Mouse (Mus musculus) small intestine, adult 2 months (tissue): ENCODE measurements around the gene Magi1. TPM values are rescaled to one million over a fixed set of nuclear protein-coding genes. Genes with fewer than 3 reads are reported as not detected.
A peak's percentile ranks its signal among the peaks of the same experiment; 100 is the strongest.

Experiments
- H3K27ac ChIP-seq: fragments of 200-500 bp; 2 replicates; pipeline ENCODE4 v1.5.1; 2012; ENCODE audit warnings: low read depth, low read length, control low read depth, inconsistent platforms; ENCODE audit not compliant: insufficient read depth
- H3K27me3 ChIP-seq: fragments of 200-500 bp; 2 replicates; pipeline ENCODE4 v1.6.1; 2012; ENCODE audit warnings: mild to moderate bottlenecking, moderate library complexity, low read length, inconsistent platforms; ENCODE audit not compliant: control insufficient read depth, insufficient read depth
- H3K36me3 ChIP-seq: fragments of 200-500 bp; 2 replicates; pipeline ENCODE4 v1.6.1; 2012; ENCODE audit warnings: mild to moderate bottlenecking, low read length, control low read depth, inconsistent platforms; ENCODE audit not compliant: control insufficient read depth, insufficient read depth
- H3K4me1 ChIP-seq: fragments of 200-500 bp; 2 replicates; pipeline ENCODE4 v1.6.1; 2012; ENCODE audit warnings: low read length, inconsistent platforms, mixed read lengths; ENCODE audit not compliant: control insufficient read depth, insufficient read depth, insufficient read length
- H3K4me3 ChIP-seq: fragments of 200-500 bp; 2 replicates; pipeline ENCODE4 v1.5.1; 2012; ENCODE audit warnings: low read depth, mild to moderate bottlenecking, control low read depth, inconsistent platforms, low read length, moderate library complexity
- CTCF ChIP-seq: fragments of 200-500 bp; IDR thresholded peaks from 2 replicates; pipeline ENCODE4 v1.5.1; 2012; ENCODE audit warnings: low read depth, mild to moderate bottlenecking, control low read depth, inconsistent platforms, low read length, moderate library complexity, mixed read lengths; ENCODE audit not compliant: insufficient replicate concordance, insufficient read length; ENCODE audit errors: extremely low read depth
- POLR2A ChIP-seq: fragments of 200-500 bp; IDR thresholded peaks from 2 replicates; pipeline ENCODE4 v1.6.1; 2012; ENCODE audit warnings: low read depth, mild to moderate bottlenecking, control low read depth, inconsistent platforms, low read length, moderate library complexity
- WGBS: fragments of 180-500 bp; shearing (Covaris S2); methylation state at CpG from one replicate; pipeline ENCODE4 v1.1.7; 2018; 5-methylcytosine and 5-hydroxymethylcytosine counted together
- polyA plus RNA-seq: library from polyadenylated mRNA; depleted of rRNA; stranded (reverse); fragments of >200 nt; gene quantifications from 2 replicates; pipeline ENCODE4 v1.2.3, GENCODE M21; 2012

Gene Magi1
- polyA plus RNA-seq, 1 experiment, result 7.0 TPM

DNA sequence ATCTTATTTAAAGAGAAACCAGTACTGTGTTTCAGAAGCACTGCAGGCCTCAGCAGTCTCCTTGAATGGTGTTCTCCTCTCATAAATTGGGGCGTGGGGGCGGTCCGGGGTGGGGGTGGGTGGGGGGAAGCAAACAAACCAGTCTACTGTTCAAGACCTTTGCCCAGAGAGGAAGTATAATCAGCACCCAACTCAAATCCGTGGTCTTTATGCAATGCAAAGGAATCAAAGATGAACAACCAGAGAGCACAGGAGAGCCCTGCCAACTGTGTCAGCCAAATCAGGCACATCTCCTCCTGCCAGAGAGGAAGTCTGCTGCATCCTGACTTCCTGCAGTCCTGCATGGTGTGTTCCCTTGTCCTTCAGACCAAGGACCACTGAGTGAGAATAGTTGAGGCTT, 65.6 kb downstream of the Magi1 start:
- Histone ChIP-seq H3K4me3 (no peak overlapping the region), H3K27ac (no peak overlapping the region), H3K4me1 (peaks cover 13% of the 10 kb centered on the region; the same call in 1 of the 2 replicates), H3K36me3 (no peaks in the 10 kb centered on the region), H3K27me3 (no peaks in the 10 kb centered on the region)
- WGBS, result 20% methylated on average over 4 of the region's 4 CpGs
- no peak for TF ChIP-seq POLR2A
- no peak for TF ChIP-seq CTCF

DNA sequence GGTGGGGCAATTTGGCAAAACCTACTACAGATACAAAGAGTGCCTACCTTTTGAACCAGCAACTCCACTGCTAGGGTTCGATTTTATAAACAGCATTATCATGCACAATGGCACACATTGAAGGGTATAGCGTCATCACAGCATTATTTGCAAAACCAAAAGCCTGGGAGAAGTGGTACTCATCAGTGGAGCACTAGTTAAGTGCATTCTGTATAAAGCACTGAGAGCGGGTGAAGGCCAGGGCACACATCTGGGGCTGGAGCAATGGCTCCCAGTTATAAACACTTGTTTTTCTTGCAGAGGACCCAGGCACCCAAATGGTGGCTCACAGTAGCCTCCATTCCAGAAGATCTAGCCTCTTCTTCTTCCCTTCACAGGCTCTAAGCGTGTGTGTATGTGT, 67.9 kb downstream of the Magi1 start:
- WGBS, result 82% methylated on average over 4 of the region's 4 CpGs
- TF ChIP-seq CTCF (no peak), POLR2A (no peak)

DNA sequence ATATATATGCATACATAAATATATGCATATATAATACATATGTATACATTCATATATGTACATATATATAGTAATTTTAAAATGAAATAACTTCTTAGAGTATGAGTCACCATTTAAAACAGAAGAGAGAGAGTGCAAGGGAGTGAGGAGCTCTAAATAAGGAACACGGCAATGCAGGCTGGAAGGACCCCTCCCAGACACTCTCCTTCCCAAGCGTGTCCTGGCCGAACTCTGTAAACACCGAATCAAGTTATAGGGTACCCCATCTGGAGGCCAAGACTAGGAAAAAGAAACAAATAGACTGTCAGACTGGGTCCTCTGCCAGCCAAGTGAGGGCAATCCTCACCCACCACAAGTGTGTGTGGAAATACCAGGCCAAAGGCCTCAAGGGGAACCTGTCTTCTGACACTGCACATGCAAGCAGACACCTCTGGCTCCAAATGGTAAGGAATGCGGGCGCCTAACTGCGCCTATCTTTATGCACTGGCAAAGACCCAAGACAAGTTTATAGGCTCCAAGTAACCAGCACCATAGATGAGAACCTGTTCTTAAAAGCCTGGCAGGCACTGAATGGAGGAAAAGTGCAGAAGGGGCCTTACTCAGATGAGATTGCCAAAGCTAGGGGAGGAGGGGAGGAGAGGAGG, 68.7 kb downstream of the Magi1 start:
- Histone ChIP-seq H3K27ac (no peak overlapping the region), H3K4me3 (no peak overlapping the region), H3K27me3 (no peaks in the 10 kb centered on the region), H3K36me3 (no peaks in the 10 kb centered on the region), H3K4me1 (peaks cover 12% of the 10 kb centered on the region; the same call in 1 of the 2 replicates)
- 51% methylated on average over 7 of the region's 7 CpGs for WGBS
- TF ChIP-seq CTCF (no peak), POLR2A (no peak)

More for the DNA sequence above, 67.9 kb downstream of the Magi1 start:
- Histone ChIP-seq H3K27ac (no peak overlapping the region), H3K4me1 (peaks cover 12% of the 10 kb centered on the region; the same call in 1 of the 2 replicates), H3K27me3 (no peaks in the 10 kb centered on the region), H3K36me3 (no peaks in the 10 kb centered on the region), H3K4me3 (no peak overlapping the region)

DNA sequence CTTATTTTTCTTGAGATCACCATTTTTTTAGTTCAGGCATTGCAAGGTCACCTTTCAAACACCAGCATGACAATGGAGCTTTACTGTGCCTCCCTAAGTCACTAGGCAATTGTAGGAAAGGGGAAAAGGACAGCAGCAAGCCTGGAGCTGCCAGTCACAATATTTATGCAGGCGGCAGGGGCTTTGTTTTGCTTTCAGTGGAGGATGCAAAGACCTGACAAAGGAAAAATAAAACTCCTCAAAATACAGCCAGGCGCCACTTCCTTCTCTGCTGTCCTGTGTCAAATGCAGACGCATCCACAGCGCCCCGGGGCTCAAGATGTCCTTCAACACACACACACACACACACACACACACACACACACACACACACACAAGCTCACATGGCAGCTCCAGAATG, 77.8 kb downstream of the Magi1 start:
- TF ChIP-seq POLR2A, result no peak
- no peak for TF ChIP-seq CTCF
- Histone ChIP-seq H3K4me1 (peaks cover 11% of the 10 kb centered on the region; the same call in 1 of the 2 replicates), H3K4me3 (no peak overlapping the region), H3K27ac (no peak overlapping the region), H3K36me3 (no peaks in the 10 kb centered on the region), H3K27me3 (no peaks in the 10 kb centered on the region)
- 59% methylated on average over 5 of the region's 5 CpGs for WGBS

DNA sequence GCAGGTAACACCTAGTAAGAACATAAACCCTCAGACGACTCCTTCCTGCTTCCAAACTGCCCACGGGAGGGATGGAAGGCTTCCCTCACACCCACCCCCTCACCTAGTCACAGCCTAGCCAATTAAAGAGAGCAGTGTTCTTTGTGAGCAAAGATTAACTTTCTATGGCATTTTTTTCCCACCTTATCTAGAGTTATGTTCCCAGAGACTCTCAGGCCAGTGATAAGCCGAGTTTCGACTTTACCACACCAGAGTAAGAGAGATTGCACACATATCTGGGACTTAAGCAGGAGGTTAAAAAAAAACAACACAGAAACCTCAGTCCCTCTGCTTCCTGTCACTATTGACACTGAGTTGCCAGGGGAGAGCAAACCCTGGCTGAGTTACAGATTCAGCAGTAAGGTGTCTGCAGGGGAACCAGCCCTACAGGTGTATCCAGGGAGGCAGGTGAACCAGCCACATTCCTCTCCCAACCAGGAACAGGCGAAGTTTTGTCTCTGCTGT, 80.0 kb downstream of the Magi1 start:
- peak overlapping the region; percentile 89 for H3K27ac ChIP-seq
- no peak for TF ChIP-seq POLR2A
- TF ChIP-seq CTCF, result no peak
- H3K36me3 ChIP-seq, result no peaks in the 10 kb centered on the region
- peak overlapping the region; percentile 5; the same call in 1 of the 2 replicates for H3K4me3 ChIP-seq
- no peaks in the 10 kb centered on the region for H3K27me3 ChIP-seq
- 15% methylated on average over 5 of the region's 5 CpGs for WGBS
- H3K4me1 ChIP-seq, result peaks cover 11% of the 10 kb centered on the region; the same call in 1 of the 2 replicates

DNA sequence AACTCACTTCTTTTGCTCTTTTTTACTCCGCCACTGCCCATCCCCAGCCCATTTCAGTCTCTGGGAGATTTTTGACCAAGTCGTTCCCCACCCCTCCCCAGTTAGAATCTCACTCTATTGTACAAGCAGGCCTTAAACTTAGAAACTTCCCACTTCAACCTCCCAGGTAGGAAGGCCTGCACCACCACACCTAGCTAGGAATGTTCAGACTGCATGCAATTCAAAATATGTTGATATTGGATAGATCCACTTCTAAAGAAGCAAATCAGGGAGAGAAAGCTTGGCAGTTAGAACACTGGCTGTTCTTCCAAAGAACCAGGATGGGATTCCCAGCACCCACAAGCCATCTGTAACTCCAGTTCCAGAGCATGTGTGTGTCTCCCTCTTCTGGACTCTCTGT, 81.8 kb downstream of the Magi1 start:
- H3K36me3 ChIP-seq, result no peaks in the 10 kb centered on the region
- H3K4me3 ChIP-seq, result no peak overlapping the region
- no peaks in the 10 kb centered on the region for H3K27me3 ChIP-seq
- no peak for TF ChIP-seq POLR2A
- TF ChIP-seq CTCF, result no peak
- 99% methylated on average over 2 of the region's 2 CpGs for WGBS
- peaks cover 17% of the 10 kb centered on the region for H3K4me1 ChIP-seq
- no peak overlapping the region for H3K27ac ChIP-seq

DNA sequence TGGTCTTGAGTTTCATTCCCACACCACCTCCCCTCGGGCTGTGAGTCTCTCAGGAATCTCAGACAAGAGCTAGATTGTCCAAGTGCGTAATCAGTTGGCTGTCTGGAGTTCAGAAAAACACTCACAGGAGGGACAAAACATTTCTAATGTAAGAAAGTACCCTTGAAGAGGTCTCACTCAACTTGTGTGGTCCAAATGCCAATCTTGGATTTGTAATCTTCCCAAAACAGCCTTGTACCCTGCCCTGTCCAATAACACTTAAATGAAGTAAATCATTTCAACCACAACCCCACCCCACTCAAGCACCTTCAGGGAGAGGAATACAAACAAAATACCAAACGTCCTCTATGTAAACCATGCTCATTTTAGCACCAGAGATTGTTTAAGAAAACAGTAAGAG, 82.8 kb downstream of the Magi1 start:
- no peaks in the 10 kb centered on the region for H3K36me3 ChIP-seq
- H3K4me3 ChIP-seq, result no peak overlapping the region
- H3K27me3 ChIP-seq, result no peaks in the 10 kb centered on the region
- 62% methylated on average over 3 of the region's 3 CpGs for WGBS
- TF ChIP-seq POLR2A (no peak), CTCF (no peak)
- H3K27ac ChIP-seq, result no peak overlapping the region
- H3K4me1 ChIP-seq, result peaks cover 14% of the 10 kb centered on the region

DNA sequence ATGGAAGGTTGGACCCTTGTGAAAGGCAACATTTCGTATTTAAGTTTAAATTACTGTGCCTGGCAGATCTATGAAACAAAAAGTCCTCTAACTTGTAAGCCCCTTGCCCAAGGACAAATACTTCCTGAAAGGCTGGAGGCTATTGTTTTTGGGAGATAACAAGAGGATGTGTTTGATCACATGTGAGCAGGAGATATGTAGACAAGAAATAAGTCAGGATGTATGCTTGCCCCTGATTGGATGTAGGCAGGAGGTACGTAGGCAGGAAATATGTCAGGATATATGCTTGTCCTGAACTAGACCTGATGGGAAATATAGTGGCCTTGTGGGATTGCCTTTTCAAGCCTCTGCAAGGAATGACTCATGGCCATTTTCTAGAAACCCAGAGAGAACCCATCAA, 84.0 kb downstream of the Magi1 start:
- Histone ChIP-seq H3K4me3 (no peak overlapping the region), H3K4me1 (peaks cover 21% of the 10 kb centered on the region), H3K27ac (no peak overlapping the region), H3K36me3 (no peaks in the 10 kb centered on the region), H3K27me3 (no peaks in the 10 kb centered on the region)
- TF ChIP-seq POLR2A, result no peak
- TF ChIP-seq CTCF, result no peak
- 87% methylated on average over 2 of the region's 2 CpGs for WGBS
